Mouse (Mus musculus) kidney, adult 18-20 months (tissue): ENCODE measurements around the gene Htr1f.

Experiments
- DNase-seq: peaks from one replicate; pipeline ENCODE4 v3.0.0; 2021

The Htr1f gene

DNA sequence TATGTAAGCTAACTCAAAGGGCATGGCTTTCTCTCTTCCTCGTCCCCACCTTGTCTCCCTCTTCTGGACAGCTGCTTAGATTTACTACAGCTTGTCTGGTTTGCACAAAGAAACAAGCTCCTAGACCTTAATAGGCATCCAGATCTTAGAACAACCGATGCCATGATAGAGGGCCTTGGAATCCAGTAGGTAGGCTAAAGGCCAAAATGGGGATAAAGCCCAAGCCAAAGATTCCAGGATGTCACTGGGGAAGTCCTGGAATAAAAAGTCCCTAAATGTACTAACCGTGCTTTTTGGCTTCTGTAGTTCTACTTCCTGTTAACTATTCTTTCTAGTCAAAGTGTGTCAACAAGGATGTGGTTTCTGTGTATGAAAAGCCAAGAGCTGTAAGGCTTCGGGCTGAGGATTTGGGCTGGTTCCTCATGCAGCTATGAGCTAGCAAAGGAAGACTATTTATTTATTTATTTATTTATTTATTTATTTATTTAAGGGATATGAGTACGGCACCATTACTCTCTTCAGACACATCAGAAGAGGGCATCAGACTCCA is 163.9 kb downstream of the Htr1f start:
- DNase-seq, result no peak

- DNase-seq, result no peak
Measured at GRCm38 (mm10) chr16:64934793-64935192, 170.9 kb downstream of the Htr1f start.

DNA sequence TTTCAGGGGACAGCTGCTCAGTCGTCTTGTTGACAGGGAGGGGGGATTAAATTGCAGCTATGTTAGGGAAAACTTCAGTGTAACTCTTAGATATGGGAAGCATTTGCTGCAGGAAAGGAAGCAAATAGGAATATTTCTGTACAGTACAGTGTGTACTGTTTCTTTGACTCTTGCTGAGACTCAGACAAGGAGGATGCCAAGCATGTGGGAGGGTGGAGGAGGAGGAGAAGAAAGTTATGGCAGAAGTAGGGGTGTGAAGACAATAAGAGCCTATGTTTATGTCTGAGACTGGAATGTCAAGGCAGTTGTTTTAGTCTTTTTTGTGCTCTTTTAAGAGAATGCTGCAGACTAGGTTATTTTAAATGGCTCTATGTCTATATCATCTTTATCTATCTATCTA is 171.6 kb downstream of the Htr1f start:
- DNase-seq, result no peak

DNA sequence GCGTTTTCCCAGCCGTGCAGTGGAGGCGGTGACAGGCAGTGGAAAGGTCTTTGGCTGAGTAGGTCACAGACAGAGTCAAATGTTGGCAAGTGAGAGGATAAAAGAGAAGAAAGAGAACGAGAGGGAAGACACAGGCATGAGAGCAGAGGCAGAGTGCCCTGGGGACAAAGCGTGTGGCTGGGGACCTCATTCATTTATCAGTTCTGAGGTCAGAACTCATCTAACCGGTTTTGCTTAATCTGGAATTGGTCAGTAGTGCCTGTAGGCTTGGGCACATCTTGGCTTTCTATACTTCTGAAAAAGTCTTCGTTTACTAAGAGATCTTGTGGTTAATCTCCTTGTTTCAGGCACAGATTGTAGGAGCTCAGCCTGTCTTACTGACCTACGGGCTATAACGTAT is 182.2 kb downstream of the Htr1f start:
- DNase-seq, result no peak

DNA sequence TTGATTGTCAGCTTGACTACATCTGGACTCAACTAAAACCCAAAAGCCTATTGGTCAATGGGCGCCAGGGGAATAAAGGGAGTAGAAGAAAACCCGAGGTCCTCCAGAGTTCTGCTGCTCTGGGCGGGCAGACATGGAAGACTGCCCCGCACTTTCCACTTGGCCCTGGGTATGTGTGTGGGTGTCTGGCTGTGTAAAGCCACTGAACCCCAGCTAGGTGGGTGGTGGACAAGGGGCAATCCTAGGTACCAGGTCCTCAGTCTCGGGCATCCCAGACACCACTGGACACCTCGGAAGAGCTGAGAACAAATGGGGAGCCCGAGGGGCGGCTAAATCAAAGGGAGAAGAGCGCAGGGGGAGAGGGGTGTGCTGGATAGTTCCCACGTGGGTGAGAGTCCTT is 196.9 kb downstream of the Htr1f start:
- DNase-seq, result no peak

GRCm38 (mm10) chr16:64907112-64907511 is 198.5 kb downstream of the Htr1f start:
- no peak for DNase-seq

GRCm38 (mm10) chr16:64903328-64903727 is 202.3 kb downstream of the Htr1f start:
- DNase-seq, result no peak

DNA sequence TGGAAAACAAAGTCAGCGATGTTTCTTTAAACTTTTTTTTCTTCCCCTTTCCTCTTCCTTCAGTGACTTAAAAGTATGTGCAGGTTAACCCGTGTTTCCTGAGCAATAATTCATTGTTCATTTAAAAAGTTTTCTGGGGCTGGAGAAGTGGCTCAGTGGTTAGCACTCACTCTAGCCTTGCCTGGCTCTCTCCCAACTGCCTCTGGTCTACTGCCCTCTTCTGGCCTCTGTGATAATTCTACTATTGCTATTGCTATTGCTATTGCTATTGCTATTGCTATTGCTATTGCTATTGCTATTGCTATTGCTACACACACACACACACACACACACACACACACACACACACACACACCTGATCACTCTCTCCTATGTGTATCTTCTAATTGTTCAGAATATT is 206.6 kb downstream of the Htr1f start:
- DNase-seq, result no peak

DNA sequence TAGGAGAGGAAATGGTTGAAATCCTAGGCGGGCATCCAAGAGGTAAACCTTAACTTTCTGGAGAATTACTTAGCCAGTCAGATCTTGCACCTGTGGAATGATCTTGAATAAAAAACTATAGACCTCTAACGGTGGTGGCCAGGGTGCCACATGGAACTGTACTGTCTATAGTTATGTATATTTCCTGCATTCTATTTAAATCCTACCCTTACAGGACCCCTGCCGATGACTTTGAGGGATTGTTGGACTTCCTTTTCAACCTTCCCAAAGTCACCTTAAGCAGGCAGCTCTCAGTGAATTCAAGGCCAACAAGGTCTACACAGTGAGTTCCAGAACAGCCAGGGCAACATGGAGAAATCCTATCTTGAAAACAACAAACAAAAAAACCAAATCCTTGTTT is 216.2 kb downstream of the Htr1f start:
- DNase-seq, result no peak

DNA sequence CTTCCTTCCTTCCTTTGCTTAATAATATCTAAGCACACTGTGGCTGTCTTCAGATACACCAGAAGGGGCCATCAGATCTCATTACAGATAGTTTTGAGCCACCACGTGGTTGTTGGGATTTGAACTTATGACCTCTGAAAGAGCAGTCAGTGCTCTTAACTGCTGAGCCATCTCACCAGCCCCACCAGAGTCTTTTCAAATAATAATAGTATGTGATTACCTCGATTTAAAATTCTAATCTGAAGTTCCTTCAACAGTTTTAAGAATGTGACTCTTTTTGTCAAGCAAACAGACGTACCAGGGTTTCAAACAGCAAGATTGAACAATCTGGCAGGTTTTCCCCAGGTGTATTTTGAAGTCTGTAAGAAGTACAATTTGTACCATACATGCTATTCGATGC is 220.1 kb downstream of the Htr1f start:
- no peak for DNase-seq

- no peak for DNase-seq
Measured at GRCm38 (mm10) chr16:64885142-64885541, 220.5 kb downstream of the Htr1f start.

DNA sequence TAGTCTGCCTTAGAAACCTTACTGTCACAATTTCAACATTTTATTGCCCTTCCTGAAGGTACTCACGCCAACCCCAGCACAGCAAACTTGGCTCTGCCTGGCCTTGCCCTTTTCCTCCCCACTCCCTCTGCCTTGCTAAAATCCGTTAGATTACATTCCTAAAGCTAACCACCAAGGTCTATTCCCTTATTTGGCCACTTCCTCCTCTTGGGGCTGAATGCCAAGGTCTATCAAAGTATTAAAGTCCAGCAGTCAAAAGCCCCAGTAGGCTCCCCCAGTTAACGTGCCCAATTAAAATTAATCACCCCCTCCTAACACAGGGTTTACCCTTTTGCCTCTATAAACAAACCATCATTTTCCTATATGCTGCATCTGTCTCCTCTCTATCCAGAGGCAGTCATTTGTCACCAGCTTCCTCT is 221.2 kb downstream of the Htr1f start:
- DNase-seq, result no peak

DNA sequence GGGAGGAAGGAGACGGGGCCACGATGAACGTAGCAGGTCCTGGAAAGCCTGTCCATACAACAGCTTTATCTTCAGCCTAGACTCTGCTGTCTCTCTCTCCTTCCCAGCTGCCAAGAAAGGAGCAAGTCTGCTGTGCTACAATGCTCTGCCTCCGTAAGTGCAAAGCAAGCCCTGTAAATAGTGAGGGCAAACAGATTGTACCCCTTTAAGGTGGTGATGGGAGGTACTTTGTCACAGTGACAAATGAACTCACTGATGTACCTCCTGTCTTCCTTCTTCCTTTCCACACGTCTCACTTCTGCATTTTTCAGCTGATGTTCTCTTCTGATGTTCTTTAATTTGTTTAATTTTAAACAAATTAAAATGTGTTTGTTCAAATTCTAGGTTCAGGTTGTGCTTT is 221.8 kb downstream of the Htr1f start:
- no peak for DNase-seq

GRCm38 (mm10) chr16:64881442-64881841 is 224.2 kb downstream of the Htr1f start:
- DNase-seq, result no peak

DNA sequence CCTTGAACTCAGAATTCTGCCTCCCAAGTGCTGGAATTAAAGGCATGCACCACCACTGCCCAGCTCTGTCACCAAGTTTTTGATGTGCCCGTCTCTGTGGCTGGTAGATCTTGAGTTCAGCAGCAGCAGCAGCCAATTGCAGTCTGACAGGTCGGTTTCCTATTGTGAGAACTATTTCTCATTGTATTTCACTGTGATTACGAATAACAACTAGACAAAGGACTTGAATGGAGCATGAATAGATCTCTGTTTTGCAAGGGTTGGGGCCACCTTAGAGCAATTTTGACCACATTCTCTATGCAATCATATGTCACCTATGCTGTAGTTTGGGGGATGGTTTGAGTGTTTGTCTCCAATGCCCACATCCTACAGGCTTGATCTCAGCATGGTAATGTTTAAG is 224.7 kb downstream of the Htr1f start:
- no peak for DNase-seq

- no peak for DNase-seq
Measured at GRCm38 (mm10) chr16:64879735-64880134, 225.9 kb downstream of the Htr1f start.

- DNase-seq, result no peak
Measured at GRCm38 (mm10) chr16:64878611-64879132, 227.0 kb downstream of the Htr1f start.

- no peak for DNase-seq
Measured at GRCm38 (mm10) chr16:64877314-64877713, 228.3 kb downstream of the Htr1f start.

GRCm38 (mm10) chr16:64876631-64877265 is 228.9 kb downstream of the Htr1f start:
- DNase-seq, result no peak

DNA sequence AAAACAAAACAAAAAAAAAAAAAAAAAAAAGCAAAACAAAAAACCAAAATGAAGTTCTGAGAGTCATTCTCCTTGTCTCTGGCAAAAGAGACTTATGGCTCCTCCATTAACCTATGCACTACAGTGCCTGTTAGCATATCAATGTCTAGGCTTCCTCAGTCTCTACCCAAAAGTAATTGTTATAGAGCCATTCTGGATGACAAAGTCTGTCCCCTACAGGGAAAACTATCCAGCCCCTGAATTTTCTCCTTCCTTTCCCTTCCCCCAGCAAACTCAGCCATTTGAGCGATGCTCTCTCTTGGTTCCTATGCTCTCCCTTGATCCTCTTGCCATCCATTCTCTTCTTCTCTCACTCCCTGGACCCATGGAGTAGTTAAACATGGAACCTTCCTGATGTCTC is 229.8 kb downstream of the Htr1f start:
- no peak for DNase-seq

- no peak for DNase-seq
Measured at GRCm38 (mm10) chr16:64875384-64875783, 230.3 kb downstream of the Htr1f start.
